Comparison of ENCODE assay signal across 8 mouse cellular contexts in genomic region chr5:90890519-90891463, GRCm38 (mm10). TPM values are rescaled to one million over a fixed set of nuclear protein-coding genes. Genes with fewer than 3 reads are reported as not detected.
DNase-seq lines count a peak whose midpoint lies in the region; ATAC-seq and TF ChIP-seq lines count a peak whose summit lies in the region.

Gene Cxcl1 (plus strand): TSS chr5:90891241.

- peak; percentile 28 to 36 for DNase-seq in right cerebral cortex, postnatal 10 days (ENCODE audit: low spot score in 2 of 2)
- DNase-seq in right cerebral cortex, postnatal 36 days (ENCODE audit: low spot score in 2 of 2), result no peak
- DNase-seq in heart, postnatal 36 days, result peak; percentile 66 to 71
- peak; percentile 62 for DNase-seq in limb, embryonic 11.5 days (ENCODE audit: low spot score)
- peak; percentile 50 for DNase-seq in mesoderm, embryonic 11.5 days (ENCODE audit: low read depth, low spot score)
- peak; percentile 64 for DNase-seq in stomach, postnatal 0 days (ENCODE audit: low spot score)
- DNase-seq in left cerebral cortex, postnatal 25 days (ENCODE audit: low spot score in 2 of 2), result no peak

- TF ChIP-seq EP300 in stomach, postnatal 0 days (optimal IDR thresholded peaks at IDR 0.05), result no peak

- no peak within 1 kb of the TSS for H3K27ac ChIP-seq in forebrain, embryonic 13.5 days
- H3K27ac ChIP-seq in limb, embryonic 11.5 days (replicated peaks; ENCODE audit: low read depth, low read length), result no peak within 1 kb of the TSS
- H3K27ac ChIP-seq in stomach, postnatal 0 days (replicated peaks), result no peak within 1 kb of the TSS

- peak within 1 kb of the TSS; percentile 46 for H3K4me3 ChIP-seq in forebrain, embryonic 13.5 days
- H3K4me3 ChIP-seq in limb, embryonic 11.5 days (ENCODE audit: low read depth, low read length), result peak within 1 kb of the TSS; percentile 38
- peak within 1 kb of the TSS; percentile 47 for H3K4me3 ChIP-seq in stomach, postnatal 0 days (ENCODE audit: low read depth, low read length)

- H3K27me3 ChIP-seq in forebrain, embryonic 13.5 days, result peaks cover 10% of the 10 kb centered on the region; the same call in 1 of the 2 replicates
- no peaks in the 10 kb centered on the region for H3K27me3 ChIP-seq in limb, embryonic 11.5 days (ENCODE audit: control insufficient read depth, insufficient read depth, low read length)
- no peaks in the 10 kb centered on the region for H3K27me3 ChIP-seq in stomach, postnatal 0 days (ENCODE audit: control insufficient read depth, insufficient read depth, low read length)

- peak; percentile 62 for TF ChIP-seq CTCF in stomach, postnatal 0 days (IDR thresholded peaks at IDR 0.05; ENCODE audit: low read depth)

- peak within 1 kb of the TSS; percentile 60 for H3K9ac ChIP-seq in forebrain, embryonic 13.5 days
- H3K9ac ChIP-seq in limb, embryonic 11.5 days (ENCODE audit: low read length), result peak within 1 kb of the TSS; percentile 51
- H3K9ac ChIP-seq in stomach, postnatal 0 days (ENCODE audit: low read length), result peak within 1 kb of the TSS; percentile 56

- peak within 1 kb of the TSS; percentile 78 for H3K4me2 ChIP-seq in forebrain, embryonic 13.5 days
- peak within 1 kb of the TSS; percentile 70 for H3K4me2 ChIP-seq in limb, embryonic 11.5 days (ENCODE audit: low read depth, severe bottlenecking)
- H3K4me2 ChIP-seq in stomach, postnatal 0 days (replicated peaks; ENCODE audit: low read depth), result peak within 1 kb of the TSS; percentile 73

- peak; percentile 87 for ATAC-seq in forebrain, embryonic 13.5 days
- peak; percentile 84 for ATAC-seq in limb, embryonic 11.5 days (ENCODE audit: insufficient number of reproducible peaks, low FRiP score, low TSS enrichment, low read depth)
- peak; percentile 87 for ATAC-seq in stomach, postnatal 0 days (ENCODE audit: low FRiP score, low TSS enrichment)

- WGBS in forebrain, embryonic 13.5 days, result 5% methylated on average over 30 of the region's 30 CpGs
- 11% methylated on average over 30 of the region's 30 CpGs for WGBS in limb, embryonic 11.5 days
- 9% methylated on average over 30 of the region's 30 CpGs for WGBS in stomach, postnatal 0 days

- intact Hi-C loops in heart, postnatal 36 days (cut with DNase I), result no loop called here
- intact Hi-C loops in left cerebral cortex, postnatal 25 days (cut with DNase I), result no loop called here

- H3K4me1 ChIP-seq in forebrain, embryonic 13.5 days, result peaks cover 5% of the 10 kb centered on the region
- no peaks in the 10 kb centered on the region for H3K4me1 ChIP-seq in limb, embryonic 11.5 days (ENCODE audit: control insufficient read depth, insufficient read depth, low read length)
- H3K4me1 ChIP-seq in stomach, postnatal 0 days (replicated peaks; ENCODE audit: control insufficient read depth, insufficient read depth), result no peaks in the 10 kb centered on the region

- H3K9me3 ChIP-seq in forebrain, embryonic 13.5 days (replicated peaks), result no peaks in the 10 kb centered on the region
- no peaks in the 10 kb centered on the region for H3K9me3 ChIP-seq in limb, embryonic 11.5 days (ENCODE audit: control insufficient read depth, low read length)
- H3K9me3 ChIP-seq in stomach, postnatal 0 days (ENCODE audit: control insufficient read depth, low read length), result no peaks in the 10 kb centered on the region

- no peaks in the 10 kb centered on the region for H3K36me3 ChIP-seq in forebrain, embryonic 13.5 days (ENCODE audit: poor library complexity, severe bottlenecking)
- no peaks in the 10 kb centered on the region for H3K36me3 ChIP-seq in limb, embryonic 11.5 days (ENCODE audit: control insufficient read depth, insufficient read depth, low read length)
- H3K36me3 ChIP-seq in stomach, postnatal 0 days (ENCODE audit: control insufficient read depth, insufficient read depth, low read length), result no peaks in the 10 kb centered on the region

RNA-seq across cellular contexts. Expression of gene Cxcl1, which starts in this region (rescaled TPM):
- 0.19 TPM in 1 of 2 replicates, not detected in the other for polyA plus RNA-seq in forebrain, embryonic 13.5 days (2015; fragmentation: Nextera tagmentation; extraction: Ambion mirVana)
- total RNA-seq in heart, postnatal 36 days (2021), result under 1 TPM; 0.30 to 0.50 TPM
- polyA plus RNA-seq in limb, embryonic 11.5 days (2014; fragmentation: Nextera tagmentation; extraction: Ambion mirVana), result 0.32 and 0.41 TPM in 2 replicates
- polyA plus RNA-seq in stomach, postnatal 0 days (2015; fragmentation: Nextera tagmentation; extraction: Ambion mirVana), result 0.38 and 0.93 TPM in 2 replicates
- not detected for total RNA-seq in left cerebral cortex, postnatal 25 days (2021)

Comparison
In these comparisons a context has a peak if more than half of its experiments do, and no peak if none do; other contexts are left out.
1. DNase-seq: peak in right cerebral cortex, postnatal 10 days (2 of 2) and mesoderm, embryonic 11.5 days (single experiment); none in right cerebral cortex, postnatal 36 days (0 of 2) and left cerebral cortex, postnatal 25 days (0 of 2).
2. Peak in ATAC-seq, H3K4me3 ChIP-seq, H3K9ac ChIP-seq and H3K4me2 ChIP-seq in forebrain, embryonic 13.5 days; RNA of the gene not detected or under 1 TPM.
3. Peak in DNase-seq in heart, postnatal 36 days; RNA of the gene not detected or under 1 TPM.
4. Peak in DNase-seq, ATAC-seq, H3K4me3 ChIP-seq, H3K9ac ChIP-seq and H3K4me2 ChIP-seq in limb, embryonic 11.5 days; RNA of the gene not detected or under 1 TPM.
5. Peak in DNase-seq, ATAC-seq, H3K4me3 ChIP-seq, H3K9ac ChIP-seq and H3K4me2 ChIP-seq in stomach, postnatal 0 days; RNA of the gene not detected or under 1 TPM.
6. Peak in every context shown above with its lines, with median percentiles within 50 percentile points of each other: ATAC-seq, H3K4me2 ChIP-seq, H3K4me3 ChIP-seq and H3K9ac ChIP-seq.